Mouse (Mus musculus): Measurements from ENCODE around the gene Ndufa3. TPM values are rescaled to one million over a fixed set of nuclear protein-coding genes. Genes with fewer than 3 reads are reported as not detected.

Ndufa3 gene
- polyA plus RNA-seq, 1 experiment from 2014 or later, result 461 TPM

DNA sequence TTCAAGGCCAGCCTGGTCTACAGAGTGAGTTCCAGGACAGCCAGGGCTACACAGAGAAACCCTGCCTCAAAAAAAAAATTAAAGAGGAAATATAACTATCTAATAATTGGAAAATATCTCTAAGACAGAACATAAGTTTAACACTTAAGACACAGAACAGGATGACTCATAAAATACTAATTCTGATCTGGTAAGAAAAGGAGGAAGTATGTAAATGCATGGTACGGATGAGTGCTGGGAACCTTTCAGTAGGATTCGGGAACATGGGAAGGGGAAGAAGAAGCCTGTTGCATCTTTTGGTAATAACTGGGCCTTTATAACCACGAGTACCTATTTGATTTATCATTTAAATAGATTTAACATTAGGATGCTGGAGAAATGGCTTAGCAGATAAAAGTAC, 3.2 kb upstream of the Ndufa3 start:
- no peak for ATAC-seq (ENCODE audit: insufficient number of reproducible peaks, low FRiP score, low TSS enrichment, low read depth)
- Histone ChIP-seq H3K4me2 (no peak overlapping the region), H3K27ac (no peak overlapping the region), H3K4me1 (peaks cover 13% of the 10 kb centered on the region; the same call in 1 of the 2 replicates), H3K4me3 (no peak overlapping the region), H3K9me3 (no peaks in the 10 kb centered on the region), H3K27me3 (no peaks in the 10 kb centered on the region), H3K36me3 (peaks cover under 1% of the 10 kb centered on the region), H3K9ac (no peak overlapping the region)
- WGBS, result 69% methylated on average over 3 of the region's 3 CpGs

DNA sequence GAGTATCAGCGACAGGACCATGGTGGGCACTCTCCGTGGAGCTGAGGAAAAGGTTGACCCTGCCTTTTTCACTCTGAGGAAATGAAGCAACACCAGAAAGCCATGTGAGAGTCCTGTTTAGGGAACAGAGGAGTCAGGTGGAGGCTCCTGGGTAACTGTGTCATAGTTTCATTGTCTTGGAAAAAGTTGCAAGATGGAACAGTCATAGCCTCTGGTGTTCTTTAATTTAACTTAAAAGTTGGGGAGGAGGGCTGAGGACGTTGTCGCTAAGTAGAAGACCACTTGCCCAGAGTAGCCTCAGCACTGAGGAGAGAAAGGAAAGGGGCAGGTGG, 1.1 kb upstream of the Ndufa3 start, which contains the start of gene Oscar:
Gene Oscar, minus strand, starts transcription at position 101 of the 332 bp plus-strand sequence.
- WGBS, result 73% methylated on average over 4 of the region's 4 CpGs
- no peak within 1 kb of the TSS for H3K4me2 ChIP-seq
- H3K36me3 ChIP-seq, result peaks cover 18% of the 10 kb centered on the region
- H3K27me3 ChIP-seq, result no peaks in the 10 kb centered on the region
- H3K4me1 ChIP-seq, result peaks cover 13% of the 10 kb centered on the region; the same call in 1 of the 2 replicates
- no peak for ATAC-seq (ENCODE audit: insufficient number of reproducible peaks, low FRiP score, low TSS enrichment, low read depth)
- no peak within 1 kb of the TSS for H3K27ac ChIP-seq
- peak within 1 kb of the TSS; percentile 72 for H3K4me3 ChIP-seq
- no peak within 1 kb of the TSS for H3K9ac ChIP-seq
- H3K9me3 ChIP-seq, result no peaks in the 10 kb centered on the region

DNA sequence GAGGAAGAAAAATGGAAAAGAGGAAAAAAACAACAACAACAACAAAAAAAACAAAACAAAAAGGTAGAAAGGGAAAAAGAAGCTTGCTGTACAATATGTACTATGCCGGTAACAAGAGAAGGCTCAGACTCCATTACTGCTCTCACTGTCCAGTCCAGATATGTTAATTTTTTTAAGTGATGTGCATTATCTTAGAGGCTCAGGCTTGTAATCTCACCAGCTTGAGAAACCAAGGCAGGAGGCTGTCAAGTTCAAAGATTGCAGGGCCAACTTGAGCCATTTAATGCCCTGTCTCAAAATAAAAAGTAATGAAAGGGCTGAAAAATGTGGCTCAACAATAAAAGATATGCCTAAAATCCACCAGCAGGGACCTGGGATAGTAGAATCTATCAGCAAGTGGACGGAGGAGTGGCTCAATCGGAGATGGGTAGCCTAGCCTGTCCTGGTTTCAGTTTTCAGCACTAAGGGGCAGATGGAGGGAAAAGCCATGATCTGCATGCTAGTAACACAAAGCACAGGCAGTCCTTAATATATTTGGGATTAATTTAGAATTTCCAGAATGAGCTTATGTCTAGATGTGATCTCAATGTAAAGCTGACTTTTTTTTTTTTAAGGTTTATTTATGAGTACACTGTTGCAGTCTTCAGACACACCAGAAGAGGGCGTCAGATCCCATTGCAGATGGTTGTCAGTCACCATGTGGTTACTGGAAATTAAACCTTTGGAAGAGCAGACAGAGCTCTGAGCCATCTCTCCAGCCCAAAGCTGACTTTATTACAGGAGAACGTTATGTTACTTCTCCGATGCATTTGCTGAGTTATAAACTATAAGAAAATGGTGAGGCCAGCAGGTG, 558 bp upstream of the Ndufa3 start:
- Histone ChIP-seq H3K27ac (no peak overlapping the region), H3K9me3 (no peaks in the 10 kb centered on the region), H3K4me2 (no peak overlapping the region), H3K4me1 (peaks cover 13% of the 10 kb centered on the region; the same call in 1 of the 2 replicates), H3K4me3 (peak overlapping the region; percentile 72), H3K27me3 (no peaks in the 10 kb centered on the region), H3K9ac (no peak overlapping the region), H3K36me3 (peaks cover 18% of the 10 kb centered on the region)
- no peak for ATAC-seq (ENCODE audit: insufficient number of reproducible peaks, low FRiP score, low TSS enrichment, low read depth)
- 41% methylated on average over 6 of the region's 6 CpGs for WGBS

DNA sequence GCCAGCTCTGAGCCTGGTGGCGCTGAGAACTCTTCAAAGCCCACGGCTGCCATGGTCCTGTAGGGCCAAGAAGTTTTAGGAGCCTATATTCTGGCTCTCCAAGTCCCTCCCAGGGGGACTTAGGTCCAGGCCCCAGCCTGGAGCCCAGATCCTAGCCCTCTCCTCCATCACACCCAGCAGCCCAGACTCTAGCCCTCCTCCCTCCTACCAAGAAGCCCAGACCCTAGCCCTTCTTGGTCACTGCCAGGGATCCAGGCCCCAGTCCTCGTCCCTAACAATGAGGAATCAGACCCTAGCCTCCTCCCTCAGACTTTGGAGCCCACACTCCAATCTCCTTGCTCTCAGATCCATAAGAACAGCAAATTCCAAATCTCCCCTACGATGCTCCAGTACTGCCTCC, 11.9 kb downstream of the Ndufa3 start:
- H3K36me3 ChIP-seq, result peaks cover 44% of the 10 kb centered on the region
- no peaks in the 10 kb centered on the region for H3K9me3 ChIP-seq
- H3K27ac ChIP-seq, result peak overlapping the region; percentile 89
- H3K4me1 ChIP-seq, result peaks cover 24% of the 10 kb centered on the region
- peak overlapping the region; percentile 70 for H3K9ac ChIP-seq
- no peak for ATAC-seq (ENCODE audit: insufficient number of reproducible peaks, low FRiP score, low TSS enrichment, low read depth)
- WGBS, result 27% methylated on average over 4 of the region's 4 CpGs
- H3K27me3 ChIP-seq, result no peaks in the 10 kb centered on the region
- H3K4me2 ChIP-seq, result peak overlapping the region; percentile 93
- H3K4me3 ChIP-seq, result peak overlapping the region; percentile 66

DNA sequence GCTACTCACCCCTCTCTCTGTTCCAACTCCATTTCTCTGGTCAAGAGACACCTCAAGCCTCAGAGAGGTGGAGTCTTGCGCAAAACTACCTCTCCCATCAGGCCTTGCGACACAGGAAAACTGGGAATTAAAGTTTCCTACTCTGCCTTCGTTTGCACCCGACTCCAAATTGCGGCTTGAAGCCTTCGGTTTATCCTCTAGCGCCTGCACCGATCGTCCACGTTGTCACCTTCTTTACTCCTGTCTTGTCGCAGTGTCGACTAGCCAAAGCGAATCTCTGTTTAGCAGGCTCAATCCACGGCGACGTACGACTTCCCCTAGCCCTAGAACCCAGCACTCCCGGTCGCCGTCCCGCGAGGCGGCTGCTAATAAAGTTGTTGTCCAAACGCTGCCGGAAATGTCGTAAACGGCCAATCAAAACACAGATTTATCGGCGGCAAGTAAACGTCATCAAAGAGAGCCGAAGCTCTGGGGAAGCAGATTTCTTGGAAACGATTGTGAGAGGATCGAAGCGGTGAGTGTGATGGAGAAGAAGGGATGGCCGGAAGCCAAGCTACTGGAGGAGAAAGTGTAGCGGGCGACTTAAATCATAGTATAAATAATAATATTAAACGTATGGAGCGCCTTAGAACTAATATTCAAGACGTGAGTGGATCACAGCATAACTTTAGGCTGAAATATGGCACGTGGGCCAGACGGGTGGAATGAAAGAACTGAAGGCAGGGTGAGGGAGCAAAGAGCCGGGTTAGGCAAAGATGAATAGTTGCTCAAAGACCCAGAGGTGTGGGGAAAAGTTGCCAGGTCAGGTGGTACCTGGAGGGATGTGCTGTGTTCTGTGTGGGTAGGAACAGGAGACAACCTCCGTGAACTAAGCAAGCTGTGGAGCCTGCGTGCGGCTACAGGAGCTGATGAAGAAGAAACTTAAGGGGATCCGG, 12.6 kb downstream of the Ndufa3 start, which contains the start of the genes Tfpt and Prpf31:
Gene Tfpt, minus strand, starts transcription at position 387 of the 935 bp plus-strand sequence.
Gene Prpf31, plus strand, starts transcription at position 443 of the 935 bp plus-strand sequence.
- WGBS, result under 1% methylated on average over 47 of the region's 47 CpGs
- ATAC-seq (ENCODE audit: insufficient number of reproducible peaks, low FRiP score, low TSS enrichment, low read depth), result peak; percentile 84
- Histone ChIP-seq H3K9me3 (no peaks in the 10 kb centered on the region), H3K27me3 (no peaks in the 10 kb centered on the region), H3K27ac (peak within 1 kb of the TSS; percentile 89), H3K4me2 (peak within 1 kb of the TSS; percentile 93), H3K36me3 (peaks cover 43% of the 10 kb centered on the region), H3K9ac (peak within 1 kb of the TSS; percentile 70), H3K4me1 (peaks cover 24% of the 10 kb centered on the region), H3K4me3 (peak within 1 kb of the TSS; percentile 66)

DNA sequence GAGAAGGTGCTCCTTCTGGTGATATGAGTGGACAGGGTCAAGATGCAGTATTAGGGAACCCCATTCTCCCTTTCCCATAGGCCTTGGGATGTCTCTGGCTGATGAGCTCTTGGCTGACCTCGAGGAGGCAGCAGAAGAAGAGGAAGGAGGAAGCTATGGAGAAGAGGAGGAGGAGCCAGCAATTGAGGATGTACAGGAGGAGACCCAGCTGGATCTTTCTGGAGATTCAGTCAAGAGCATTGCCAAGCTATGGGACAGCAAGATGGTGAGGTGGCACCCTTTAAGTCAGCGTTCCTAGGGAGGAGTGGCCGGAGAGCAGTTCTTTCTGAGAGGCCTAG, 13.3 kb downstream of the Ndufa3 start:
- Histone ChIP-seq H3K9ac (peak overlapping the region; percentile 70), H3K27ac (no peak overlapping the region), H3K9me3 (no peaks in the 10 kb centered on the region), H3K36me3 (peaks cover 43% of the 10 kb centered on the region), H3K27me3 (no peaks in the 10 kb centered on the region), H3K4me1 (peaks cover 24% of the 10 kb centered on the region), H3K4me2 (peak overlapping the region; percentile 93), H3K4me3 (peak overlapping the region; percentile 66)
- 50% methylated on average over 3 of the region's 3 CpGs for WGBS
- no peak for ATAC-seq (ENCODE audit: insufficient number of reproducible peaks, low FRiP score, low TSS enrichment, low read depth)

DNA sequence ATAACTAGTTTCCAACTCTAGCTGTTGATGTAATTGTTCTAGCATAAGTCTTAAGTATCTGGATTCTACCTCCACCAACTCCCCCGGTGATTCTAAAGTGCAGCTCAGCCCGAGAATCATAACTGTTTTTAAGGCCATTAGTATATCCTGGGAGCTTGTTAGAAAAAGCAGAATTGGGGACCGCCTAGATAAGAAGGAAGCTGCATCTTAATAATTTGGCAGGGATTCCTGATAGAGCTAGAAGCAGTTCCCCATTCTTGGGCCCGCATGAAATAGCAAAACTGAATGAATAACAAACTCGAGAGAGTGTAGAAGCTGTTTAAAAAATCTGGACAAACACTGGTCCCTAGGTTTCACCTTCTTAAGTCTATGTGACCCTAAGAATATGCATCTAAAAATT, 26.2 kb downstream of the Ndufa3 start:
- no peak overlapping the region for H3K4me2 ChIP-seq
- ATAC-seq (ENCODE audit: insufficient number of reproducible peaks, low FRiP score, low TSS enrichment, low read depth), result no peak
- H3K27ac ChIP-seq, result no peak overlapping the region
- H3K4me3 ChIP-seq, result no peak overlapping the region
- no peak overlapping the region for H3K9ac ChIP-seq
- H3K36me3 ChIP-seq, result peaks cover 35% of the 10 kb centered on the region
- no peaks in the 10 kb centered on the region for H3K9me3 ChIP-seq
- peaks cover 30% of the 10 kb centered on the region for H3K4me1 ChIP-seq
- no peaks in the 10 kb centered on the region for H3K27me3 ChIP-seq
- WGBS, result 65% methylated on average over 5 of the region's 5 CpGs

DNA sequence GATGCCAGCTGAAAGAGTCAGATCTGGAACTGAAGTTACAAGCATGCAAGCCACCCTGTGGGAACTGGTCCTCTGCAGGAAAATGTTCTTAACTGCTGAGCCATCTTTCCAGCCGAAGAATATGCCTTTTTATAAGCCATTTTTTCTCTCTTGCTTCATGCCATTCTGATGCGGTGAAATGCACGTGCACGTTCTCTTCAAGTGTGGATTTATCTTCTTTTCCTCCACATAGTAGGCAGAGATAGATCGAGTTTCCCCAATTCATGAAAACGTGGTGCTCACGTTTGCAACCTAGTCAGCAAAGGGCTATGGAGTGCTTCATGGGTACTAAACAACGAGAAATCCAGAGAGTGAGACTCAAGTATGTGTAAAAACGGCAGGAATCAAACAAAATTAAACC, 26.7 kb downstream of the Ndufa3 start:
- H3K27me3 ChIP-seq, result no peaks in the 10 kb centered on the region
- no peak for ATAC-seq (ENCODE audit: insufficient number of reproducible peaks, low FRiP score, low TSS enrichment, low read depth)

DNA sequence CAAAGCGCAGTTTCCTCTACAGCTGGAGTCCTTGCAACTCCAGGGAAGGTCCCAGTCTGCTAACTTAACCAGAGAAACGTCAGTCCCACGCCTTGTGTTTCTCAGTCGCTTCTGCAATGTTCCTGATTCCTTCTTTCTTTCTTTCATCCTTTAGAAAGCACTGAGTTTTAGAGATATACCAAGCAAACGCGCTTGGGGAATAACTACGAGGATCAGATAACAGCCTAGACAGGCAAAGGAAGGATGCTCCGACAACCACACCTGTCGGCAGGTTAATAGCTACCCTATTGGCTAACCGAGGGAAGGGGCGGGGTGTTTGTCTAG, 27.1 kb downstream of the Ndufa3 start:
- no peak for ATAC-seq (ENCODE audit: insufficient number of reproducible peaks, low FRiP score, low TSS enrichment, low read depth)
- H3K9ac ChIP-seq, result no peak overlapping the region
- H3K4me1 ChIP-seq, result peaks cover 32% of the 10 kb centered on the region
- peak overlapping the region; percentile 58 for H3K4me2 ChIP-seq
- H3K27me3 ChIP-seq, result no peaks in the 10 kb centered on the region
- H3K4me3 ChIP-seq, result peak overlapping the region; percentile 94
- H3K9me3 ChIP-seq, result no peaks in the 10 kb centered on the region
- peak overlapping the region; percentile 82 for H3K27ac ChIP-seq
- H3K36me3 ChIP-seq, result peaks cover 26% of the 10 kb centered on the region
- WGBS, result 1% methylated on average over 11 of the region's 11 CpGs

More for the DNA sequence above, 26.7 kb downstream of the Ndufa3 start:
- peak overlapping the region; percentile 94 for H3K4me3 ChIP-seq
- H3K36me3 ChIP-seq, result peaks cover 30% of the 10 kb centered on the region
- H3K4me2 ChIP-seq, result peak overlapping the region; percentile 58
- no peak overlapping the region for H3K27ac ChIP-seq
- peaks cover 32% of the 10 kb centered on the region for H3K4me1 ChIP-seq
- no peak overlapping the region for H3K9ac ChIP-seq
- H3K9me3 ChIP-seq, result no peaks in the 10 kb centered on the region
- WGBS, result 19% methylated on average over 9 of the region's 9 CpGs

DNA sequence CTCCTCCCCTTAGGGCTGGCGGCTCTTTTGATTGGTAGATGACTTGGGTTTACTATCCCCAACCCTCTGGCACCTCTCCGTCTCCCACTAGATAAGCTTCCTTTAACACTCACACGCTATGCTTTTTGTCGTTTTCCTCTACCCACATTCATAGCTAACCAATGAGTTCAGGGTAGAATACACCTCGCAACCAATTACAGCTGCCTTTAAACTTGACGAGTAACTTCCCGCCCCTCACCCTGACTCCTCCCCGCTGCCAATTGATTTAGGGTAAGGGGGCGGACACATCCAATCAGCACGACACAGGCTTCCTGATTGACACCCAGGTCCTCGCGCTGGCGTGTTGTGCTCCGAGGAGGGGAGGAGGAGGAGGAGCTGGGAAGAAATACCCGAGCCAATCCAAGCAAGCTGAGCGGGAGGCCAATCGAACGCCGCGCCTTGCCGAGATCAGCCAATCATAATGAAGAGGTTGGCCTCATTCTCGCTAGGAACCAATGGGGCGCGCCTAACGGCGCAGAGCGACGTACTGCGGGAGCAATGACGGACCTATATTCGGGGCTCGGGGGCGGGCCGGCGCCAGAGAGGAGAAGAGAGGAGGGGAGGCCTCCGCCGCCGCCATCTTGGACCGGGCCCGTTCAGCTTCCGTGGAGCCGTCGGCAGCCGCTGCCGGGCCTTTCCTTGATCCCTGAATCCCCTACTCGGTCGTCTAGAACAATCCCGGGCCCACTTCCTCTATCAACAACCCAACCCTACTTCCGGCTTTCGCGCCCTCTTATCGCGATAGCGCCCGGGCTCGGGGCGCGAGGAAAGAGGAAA, 27.7 kb downstream of the Ndufa3 start, which contains the start of gene Cnot3:
Gene Cnot3, plus strand, starts transcription at position 597 of the 816 bp plus-strand sequence.
- H3K27ac ChIP-seq, result peak within 1 kb of the TSS; percentile 99
- no peaks in the 10 kb centered on the region for H3K9me3 ChIP-seq
- peak within 1 kb of the TSS; percentile 58 for H3K4me2 ChIP-seq
- peaks cover 32% of the 10 kb centered on the region for H3K4me1 ChIP-seq
- WGBS, result 1% methylated on average over 57 of the region's 58 CpGs
- no peaks in the 10 kb centered on the region for H3K27me3 ChIP-seq
- peak within 1 kb of the TSS; percentile 100 for H3K9ac ChIP-seq
- peak; percentile 99 for ATAC-seq (ENCODE audit: insufficient number of reproducible peaks, low FRiP score, low TSS enrichment, low read depth)
- H3K4me3 ChIP-seq, result peak within 1 kb of the TSS; percentile 94
- peaks cover 25% of the 10 kb centered on the region for H3K36me3 ChIP-seq

DNA sequence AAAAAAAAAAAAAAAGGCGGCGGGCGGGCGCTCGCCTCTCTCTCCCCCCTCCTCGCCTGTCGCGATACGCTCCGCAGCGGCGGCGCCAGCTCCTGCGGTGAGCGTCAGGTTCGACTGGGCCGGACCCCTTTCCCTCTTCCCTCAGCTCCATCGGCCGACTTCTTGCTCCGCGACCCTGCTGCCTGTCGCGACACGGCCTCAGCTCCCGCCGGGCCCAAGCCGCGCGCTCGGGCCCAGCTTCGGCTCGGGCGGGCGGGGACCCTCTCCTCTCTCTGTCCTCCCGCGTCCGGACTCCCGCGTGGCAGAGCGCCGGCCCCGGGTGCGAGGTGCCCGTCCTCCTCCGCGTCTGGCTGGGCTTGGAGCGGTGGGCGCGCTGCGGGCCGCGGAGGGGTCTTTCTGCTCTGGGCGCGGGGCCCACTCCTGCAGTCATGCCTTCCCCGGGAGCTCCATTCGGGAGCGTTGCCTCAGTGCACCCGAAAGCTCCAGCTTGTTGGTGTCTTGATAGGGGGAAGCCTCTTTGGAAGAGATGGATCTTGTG, 28.4 kb downstream of the Ndufa3 start:
- Histone ChIP-seq H3K27ac (peak overlapping the region; percentile 99), H3K4me1 (peaks cover 32% of the 10 kb centered on the region), H3K4me2 (peak overlapping the region; percentile 58), H3K27me3 (no peaks in the 10 kb centered on the region), H3K9ac (peak overlapping the region; percentile 100), H3K4me3 (peak overlapping the region; percentile 94), H3K9me3 (no peaks in the 10 kb centered on the region), H3K36me3 (peaks cover 25% of the 10 kb centered on the region)
- 0% methylated on average over 56 of the region's 58 CpGs for WGBS
- no peak for ATAC-seq (ENCODE audit: insufficient number of reproducible peaks, low FRiP score, low TSS enrichment, low read depth)
